Mouse (Mus musculus) urinary bladder, postnatal 14 days (tissue): ENCODE measurements around the gene H2-Ke6.

Experiments used
- DNase-seq: peaks from one replicate; pipeline ENCODE4 v3.0.0; 2021; ENCODE audit warnings: low spot score

Gene H2-Ke6

DNA sequence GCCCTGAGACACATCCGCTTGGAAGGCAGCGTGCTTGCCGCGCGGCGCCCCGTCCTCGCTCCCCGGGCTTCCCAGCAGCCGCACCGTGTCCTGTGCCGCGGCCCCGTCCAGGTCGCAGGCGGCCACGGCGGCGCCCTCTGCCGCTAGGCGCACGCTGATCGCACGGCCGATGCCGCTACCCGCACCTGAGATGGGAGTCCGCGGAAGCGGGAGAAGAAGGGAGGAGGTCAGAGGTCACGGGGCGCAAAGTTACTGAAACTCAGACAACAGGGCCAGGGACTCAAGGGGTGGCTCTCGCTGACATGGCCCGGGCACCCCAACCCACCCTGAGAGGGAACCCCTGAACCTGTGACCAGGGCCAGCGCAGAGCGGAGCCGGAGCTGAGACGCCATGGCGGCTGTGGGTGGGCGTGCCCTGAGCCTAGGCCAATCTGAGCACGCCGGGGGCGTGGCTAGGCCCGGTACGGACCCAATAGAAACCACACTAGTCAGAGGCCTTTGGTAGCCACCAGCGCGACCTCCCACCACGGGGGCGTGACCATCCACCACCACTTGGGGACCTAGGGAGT lies at the start of gene H2-Ke6:
Gene H2-Ke6 (minus strand): TSS at position 405 of the 568 bp plus-strand sequence.
- peak; percentile 92 for DNase-seq

GRCm38 (mm10) chr17:34077549-34077948 lies 49.7 kb upstream of the H2-Ke6 start:
- DNase-seq = peak; percentile 72

DNA sequence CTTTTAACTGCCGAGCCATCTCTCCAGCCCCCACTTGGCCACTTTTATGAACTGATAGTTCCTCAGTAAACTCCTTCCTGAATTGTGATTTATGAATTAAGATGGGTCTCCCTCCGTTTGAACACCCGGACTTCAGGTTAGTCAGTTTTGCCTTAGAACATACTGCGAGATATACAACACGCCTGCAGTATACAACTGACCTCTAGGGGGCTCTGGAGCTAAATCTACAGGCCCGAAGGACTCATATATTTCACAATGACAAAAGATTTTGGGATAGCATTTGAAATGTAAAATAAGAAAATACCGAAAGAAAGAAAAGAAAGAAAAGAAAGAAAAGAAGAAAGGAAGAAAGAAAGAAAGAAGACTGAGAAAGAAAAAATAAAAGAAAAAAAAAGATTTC lies 47.4 kb upstream of the H2-Ke6 start:
- DNase-seq = peak; percentile 78

DNA sequence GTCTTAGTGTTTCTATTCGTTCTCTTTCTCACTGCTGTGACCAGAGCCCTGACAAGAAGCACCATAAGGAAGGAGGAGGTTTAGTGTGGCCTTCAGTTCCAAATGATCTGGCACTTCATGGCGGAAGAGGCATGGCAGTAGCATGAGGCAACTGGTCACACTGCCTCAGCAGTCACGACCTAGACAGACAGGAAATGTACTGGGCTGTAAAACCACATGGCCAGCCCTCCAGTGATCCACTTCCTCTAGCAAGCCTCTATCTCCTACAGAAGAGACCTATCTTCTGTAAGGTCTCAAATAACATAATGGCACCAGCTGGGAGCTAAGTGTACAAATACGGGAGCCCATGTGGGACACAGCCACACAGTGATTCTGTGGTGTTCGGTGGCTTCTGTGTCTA lies 44.2 kb upstream of the H2-Ke6 start:
- DNase-seq = no peak

GRCm38 (mm10) chr17:34068864-34069263 lies 41.0 kb upstream of the H2-Ke6 start:
- no peak for DNase-seq

GRCm38 (mm10) chr17:34057224-34057623 lies 29.4 kb upstream of the H2-Ke6 start:
- no peak for DNase-seq

DNA sequence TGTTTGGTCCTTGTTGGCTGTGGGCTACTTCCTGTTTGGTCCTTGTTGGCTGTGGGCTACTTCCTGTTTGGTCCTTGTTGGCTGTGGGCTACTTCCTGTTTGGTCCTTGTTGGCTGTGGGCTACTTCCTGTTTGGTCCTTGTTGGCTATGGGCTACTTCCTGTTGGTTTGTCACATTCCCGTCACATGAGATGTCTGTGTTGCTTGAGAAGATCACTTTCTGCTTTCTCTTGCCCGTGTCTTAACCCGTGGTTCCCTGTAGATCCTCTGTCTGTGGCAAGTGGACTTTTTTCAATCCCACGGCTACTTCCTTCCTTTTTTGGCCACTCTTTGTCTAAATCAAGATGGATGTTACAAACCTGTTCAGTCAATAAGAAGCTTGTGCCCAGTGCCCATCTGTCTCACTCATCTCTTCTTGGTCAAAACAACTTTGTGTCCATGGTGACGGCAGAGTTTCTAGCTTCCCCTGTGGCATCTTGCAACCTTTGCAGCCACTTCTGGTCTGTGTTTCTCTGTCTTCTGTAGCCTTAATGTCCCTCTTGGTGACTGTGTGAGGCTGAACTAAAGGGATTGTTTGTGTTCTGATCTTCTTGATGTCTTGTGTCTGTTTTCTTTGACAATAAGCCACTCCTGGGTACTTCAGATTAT lies 19.7 kb upstream of the H2-Ke6 start:
- no peak for DNase-seq

- DNase-seq = no peak
Observed at GRCm38 (mm10) chr17:34045941-34046340, 18.1 kb upstream of the H2-Ke6 start.

GRCm38 (mm10) chr17:34039562-34040450 lies 11.9 kb upstream of the H2-Ke6 start:
- no peak for DNase-seq

DNA sequence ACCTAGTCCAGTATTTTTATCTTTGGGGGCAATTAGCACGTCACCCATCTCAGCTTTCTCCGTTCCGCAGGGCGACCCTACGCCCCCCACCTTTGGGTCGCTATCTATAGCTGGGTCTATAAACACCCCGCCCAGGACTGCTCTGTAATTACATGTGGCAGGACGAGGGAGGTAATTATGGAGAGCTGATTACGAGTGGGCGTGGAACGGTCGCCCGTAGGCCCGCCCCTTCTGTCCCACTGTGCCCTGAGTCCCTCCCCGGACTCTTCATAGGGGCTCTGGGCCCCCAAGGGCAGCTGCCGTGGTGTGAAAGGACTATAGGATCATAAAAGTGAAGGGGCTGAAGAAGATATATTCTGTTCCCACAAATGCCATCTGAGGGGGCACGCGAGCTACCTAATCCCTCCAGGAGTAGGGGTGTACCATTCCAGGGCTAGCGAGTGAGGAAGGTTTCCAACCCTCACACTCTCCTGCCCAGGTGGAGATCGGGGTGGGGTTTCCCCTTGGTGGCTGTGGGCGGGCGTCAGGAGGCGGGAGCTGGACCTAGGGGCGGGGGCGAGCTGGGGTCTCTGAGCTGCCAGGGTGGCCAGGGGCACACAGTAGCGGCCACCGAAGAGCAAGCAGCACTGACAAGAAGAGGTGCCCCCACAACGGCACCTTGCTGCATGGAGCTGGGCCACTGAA lies 11.2 kb upstream of the H2-Ke6 start, which contains the start of gene Col11a2:
Gene Col11a2 (plus strand): TSS at position 560 of the 684 bp plus-strand sequence.
- no peak for DNase-seq

DNA sequence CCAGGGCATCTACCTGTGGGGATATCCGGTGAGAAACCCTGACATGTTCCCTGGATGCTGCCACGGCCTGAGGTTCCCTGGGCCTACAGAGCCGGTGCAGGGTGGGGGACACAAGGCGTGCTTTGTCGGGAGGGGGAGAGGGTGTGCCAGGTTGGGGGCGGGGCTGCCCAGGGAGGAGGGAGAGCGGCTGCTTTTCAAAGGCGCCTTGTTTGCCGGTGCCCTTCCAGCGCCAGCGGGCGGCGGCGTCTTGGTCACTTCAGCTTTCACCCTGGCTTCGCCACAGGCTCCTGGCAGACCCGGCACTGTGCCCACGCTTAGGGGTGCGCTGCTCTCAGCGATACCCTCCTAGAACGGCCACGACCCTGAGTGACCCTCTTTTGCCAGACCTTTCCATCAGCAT lies 10.6 kb upstream of the H2-Ke6 start:
- DNase-seq = no peak

- no peak for DNase-seq
Observed at GRCm38 (mm10) chr17:34037241-34037640, 9.4 kb upstream of the H2-Ke6 start.

GRCm38 (mm10) chr17:34036647-34037046 lies 8.8 kb upstream of the H2-Ke6 start:
- DNase-seq = no peak

GRCm38 (mm10) chr17:34035517-34035916 lies 7.7 kb upstream of the H2-Ke6 start:
- no peak for DNase-seq

- DNase-seq = peak; percentile 65
Observed at GRCm38 (mm10) chr17:34034064-34034463, 6.2 kb upstream of the H2-Ke6 start.

DNA sequence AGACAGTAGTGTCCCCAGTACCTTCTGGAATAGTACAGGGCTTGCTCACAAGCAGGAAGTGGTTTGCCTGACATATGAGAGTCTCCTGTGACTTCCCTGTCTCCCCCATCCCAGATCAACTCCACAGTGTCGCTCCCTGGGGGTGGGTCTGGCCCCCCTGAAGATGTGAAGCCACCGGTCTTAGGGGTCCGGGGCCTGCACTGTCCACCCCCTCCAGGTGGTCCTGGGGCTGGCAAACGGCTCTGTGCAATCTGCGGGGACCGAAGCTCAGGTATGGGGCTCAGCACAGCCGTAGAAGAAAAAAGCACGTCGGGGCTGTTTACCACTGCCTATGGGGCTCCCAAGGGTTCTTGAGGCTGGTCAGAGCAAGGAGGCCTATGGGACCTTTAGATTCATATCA lies 5.6 kb upstream of the H2-Ke6 start:
- no peak for DNase-seq

GRCm38 (mm10) chr17:34032806-34033205 lies 4.9 kb upstream of the H2-Ke6 start:
- DNase-seq = no peak

DNA sequence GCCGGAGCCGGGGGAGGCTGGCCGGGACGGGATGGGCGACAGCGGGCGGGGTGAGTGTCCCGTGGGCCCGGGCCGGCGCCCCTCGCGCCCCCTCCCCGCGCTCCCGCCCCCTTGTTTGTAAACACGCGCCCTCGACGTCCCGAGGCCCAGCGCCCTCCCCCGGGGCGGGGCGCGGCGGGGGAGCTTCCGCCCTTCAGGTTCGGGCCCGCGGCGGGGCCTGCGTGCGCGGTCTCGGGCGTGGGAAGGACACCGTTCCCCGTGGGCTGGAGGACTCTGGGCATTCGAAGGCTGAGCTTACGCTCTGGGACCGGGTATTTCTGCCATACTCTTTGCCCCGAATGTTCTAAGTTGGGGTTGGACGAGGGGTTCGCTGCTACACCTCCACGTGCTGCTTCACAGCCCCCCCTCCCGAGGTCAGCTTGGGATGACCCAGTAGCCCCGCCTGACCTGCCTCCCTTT lies 4.3 kb upstream of the H2-Ke6 start:
- DNase-seq = peak; percentile 73

DNA sequence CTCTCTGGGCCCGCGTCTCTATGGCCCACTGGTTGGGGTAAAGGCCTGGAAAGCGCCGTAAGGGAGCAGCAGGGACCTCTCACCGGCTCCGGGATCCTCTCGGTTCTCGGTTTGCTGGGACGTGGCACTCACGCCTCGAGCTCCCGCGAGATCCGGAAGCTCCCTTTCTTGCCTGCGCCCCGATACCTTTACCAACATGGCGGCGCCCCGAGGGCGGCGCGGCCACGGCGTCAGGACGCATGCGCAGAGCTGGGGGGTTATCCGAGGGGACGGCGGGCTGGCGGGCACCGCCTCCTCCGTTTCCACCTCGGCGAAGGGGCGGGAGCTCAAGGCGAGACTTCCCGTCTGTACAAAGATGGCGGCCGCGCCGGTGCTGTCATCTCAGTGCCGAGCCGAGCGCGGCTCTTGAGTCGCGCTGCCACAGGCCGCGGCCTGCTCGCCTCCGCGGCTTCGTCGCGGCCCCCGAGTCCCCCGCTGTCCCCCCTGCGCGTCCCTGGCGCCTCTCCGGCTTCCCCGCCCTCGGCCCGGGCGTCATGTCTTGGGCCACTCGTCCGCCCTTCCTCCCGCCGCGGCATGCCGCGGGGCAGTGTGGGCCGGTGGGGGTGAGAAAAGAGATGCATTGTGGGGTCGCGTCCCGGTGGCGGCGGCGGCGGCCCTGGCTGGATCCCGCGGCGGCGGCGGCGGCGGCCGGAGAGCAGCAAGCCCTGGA lies 3.8 kb upstream of the H2-Ke6 start, which contains the start of the genes Slc39a7 and Rxrb:
Gene Slc39a7 (minus strand): TSS at position 218 of the 709 bp plus-strand sequence.
Gene Rxrb (plus strand): TSS at position 348 of the 709 bp plus-strand sequence.
- peak; percentile 98 for DNase-seq

- no peak for DNase-seq
Observed at GRCm38 (mm10) chr17:34030861-34031326, 3.0 kb upstream of the H2-Ke6 start.

DNA sequence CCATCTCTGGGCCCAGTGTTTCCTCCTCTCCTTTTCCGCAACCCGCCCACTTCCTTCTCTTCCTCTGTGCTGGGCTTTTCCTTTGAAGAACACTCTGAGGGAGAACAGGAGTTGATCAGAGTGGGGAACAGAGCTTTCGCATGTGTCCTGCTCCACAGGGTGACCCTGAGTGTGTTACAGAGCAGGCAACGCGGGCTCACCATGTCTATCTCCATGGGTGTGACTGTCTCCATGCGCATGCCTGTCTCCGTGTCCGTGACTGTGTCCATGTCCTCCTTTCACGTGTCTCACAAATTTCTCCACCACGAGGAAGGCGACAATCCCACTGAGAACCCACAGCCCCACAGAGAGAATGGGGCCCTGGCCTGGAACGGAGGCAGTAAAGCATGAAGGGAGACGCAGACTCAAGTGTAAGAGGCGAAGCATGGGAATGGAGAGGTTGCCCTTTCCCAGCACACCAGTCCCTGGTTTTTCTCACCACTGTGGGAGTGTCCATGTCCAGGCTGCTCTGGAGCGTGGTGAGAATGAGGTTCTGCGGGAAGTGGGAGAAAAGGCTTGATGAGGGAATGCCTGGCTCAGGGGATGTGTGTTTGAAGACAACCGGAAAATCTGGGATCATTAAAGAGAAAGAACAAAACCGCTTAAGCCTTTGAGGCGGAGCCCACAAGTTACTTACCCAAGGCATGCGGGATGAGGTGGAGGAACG lies 2.2 kb upstream of the H2-Ke6 start:
- no peak for DNase-seq
